Mouse (Mus musculus) lung, embryonic 16.5 days (tissue): ENCODE data around the gene BC035947. TPM values are rescaled to one million over a fixed set of nuclear protein-coding genes. Genes with fewer than 3 reads are reported as not detected.
A peak's percentile ranks its signal among the peaks of the same experiment; 100 is the strongest.

Experiments used
- ATAC-seq: fragments of 200-750 bp; cut with Nextera tagmentation; 2 replicates; pipeline ENCODE4 v1.8.0; 2017; ENCODE audit warnings: low read depth, mild to moderate bottlenecking, moderate library complexity
- H3K27ac ChIP-seq: fragments of 300-500 bp; sonication (generic); 2 replicates; pipeline ENCODE4 v1.5.1; 2014; ENCODE audit warnings: mild to moderate bottlenecking, control low read depth, low read length
- H3K27me3 ChIP-seq: fragments of 300-500 bp; sonication (generic); 2 replicates; pipeline ENCODE4 v1.6.1; 2014; ENCODE audit warnings: low read depth, low read length, mixed read lengths; ENCODE audit not compliant: control insufficient read depth, insufficient read depth
- H3K36me3 ChIP-seq: fragments of 300-500 bp; sonication (generic); 2 replicates; pipeline ENCODE4 v1.6.1; 2014; ENCODE audit warnings: low read length; ENCODE audit not compliant: control insufficient read depth, insufficient read depth
- H3K4me1 ChIP-seq: fragments of 300-500 bp; sonication (generic); replicated peaks from 2 replicates; pipeline ENCODE4 v1.6.1; 2014; ENCODE audit warnings: low read length, mixed read lengths; ENCODE audit not compliant: control insufficient read depth, insufficient read depth
- H3K4me2 ChIP-seq: fragments of 300-500 bp; sonication (generic); 2 replicates; pipeline ENCODE4 v1.6.1; 2014; ENCODE audit warnings: low read depth, low read length, control low read depth
- H3K4me3 ChIP-seq: fragments of 300-500 bp; sonication (generic); 2 replicates; pipeline ENCODE4 v1.5.1; 2014; ENCODE audit warnings: mild to moderate bottlenecking, low read length, control low read depth
- H3K9ac ChIP-seq: fragments of 300-500 bp; sonication (generic); 2 replicates; pipeline ENCODE4 v1.6.1; 2014; ENCODE audit warnings: low read length, control low read depth
- H3K9me3 ChIP-seq: fragments of 300-500 bp; sonication (generic); 2 replicates; pipeline ENCODE4 v1.6.1; 2016; ENCODE audit warnings: low read length; ENCODE audit not compliant: control insufficient read depth
- WGBS: fragments of 180-500 bp; shearing (Covaris S2); extraction: QIAGEN DNeasy Blood & Tissue Kit; methylation state at CpG from one replicate; pipeline ENCODE4 v1.1.7; 2014; 5-methylcytosine and 5-hydroxymethylcytosine counted together
- polyA plus RNA-seq: library from polyadenylated mRNA; unstranded; fragments of >200 nt; fragmentation: Nextera tagmentation; extraction: Ambion mirVana; gene quantifications from 2 replicates; pipeline ENCODE4 v1.2.1, GENCODE M21; 2015

BC035947 gene
- polyA plus RNA-seq, 1 experiment from 2014 or later: 0.05 TPM

DNA sequence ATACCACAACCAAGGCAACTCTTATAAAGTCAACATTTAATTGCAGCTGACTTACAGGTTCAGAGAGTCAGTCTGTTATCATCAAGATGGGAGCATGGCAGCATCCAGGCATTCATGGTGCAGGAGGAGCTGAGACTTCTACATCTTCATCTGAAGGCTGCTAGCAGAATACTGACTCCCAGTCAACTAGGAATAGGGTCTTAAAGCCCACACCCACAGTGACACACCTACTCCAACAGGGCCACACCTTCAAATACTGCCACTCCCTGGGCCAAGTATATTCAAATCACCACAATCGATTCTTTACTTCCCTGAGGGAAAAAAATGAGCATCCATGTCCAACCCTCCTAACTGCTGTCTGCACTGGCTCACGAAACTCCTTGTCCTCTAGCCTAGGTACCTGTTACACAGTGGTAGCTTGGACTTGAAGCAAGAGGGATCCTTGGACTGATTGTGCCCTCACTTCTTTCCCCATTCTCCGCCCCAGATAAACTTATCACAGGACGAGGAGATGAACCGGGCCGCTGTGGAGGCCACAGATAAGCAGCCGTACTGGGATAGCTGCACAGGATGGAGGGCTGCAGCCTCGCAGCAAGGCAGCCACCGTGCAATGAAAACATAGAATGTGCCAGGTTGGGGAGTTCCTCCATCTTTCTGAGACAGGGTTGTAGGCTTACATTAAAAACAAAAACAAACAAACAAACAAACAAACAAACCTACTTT, 22.6 kb upstream of the BC035947 start:
- Histone ChIP-seq H3K27ac (no peak overlapping the region), H3K27me3 (no peaks in the 10 kb centered on the region), H3K4me2 (no peak overlapping the region), H3K4me1 (no peaks in the 10 kb centered on the region), H3K36me3 (no peaks in the 10 kb centered on the region), H3K9ac (no peak overlapping the region), H3K4me3 (no peak overlapping the region), H3K9me3 (no peaks in the 10 kb centered on the region)
- no peak for ATAC-seq
- WGBS: 73% methylated on average over 9 of the region's 9 CpGs

DNA sequence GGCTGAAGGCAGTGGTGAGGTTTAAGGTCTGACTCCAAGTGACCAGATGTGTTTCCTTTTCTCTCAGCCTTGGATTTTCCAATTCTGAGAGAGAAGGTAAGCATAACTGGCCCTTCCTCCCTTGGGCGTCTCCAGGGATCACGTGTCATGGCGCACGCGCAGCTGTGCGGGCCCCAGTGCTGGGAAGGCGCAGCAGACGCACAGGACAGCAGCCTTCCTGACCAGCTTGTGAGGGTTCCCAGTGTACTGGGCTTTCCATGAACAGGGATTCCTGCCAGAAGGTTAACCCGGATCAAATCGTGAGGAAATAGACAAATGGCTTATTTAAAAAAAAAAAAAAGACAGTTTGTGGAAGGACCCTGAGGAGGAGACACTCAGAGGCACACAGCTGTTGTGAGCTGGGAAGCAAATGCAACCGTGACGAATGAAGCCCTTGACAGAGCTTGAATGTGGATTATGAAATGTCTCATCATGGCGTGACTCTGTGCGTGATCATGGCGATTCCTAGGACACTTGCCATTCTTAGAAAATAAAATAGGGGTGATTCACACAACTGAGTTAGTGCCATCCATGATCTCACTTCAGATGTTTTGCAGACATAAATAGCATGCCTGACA, 20.3 kb upstream of the BC035947 start:
- no peak overlapping the region for H3K27ac ChIP-seq
- no peaks in the 10 kb centered on the region for H3K36me3 ChIP-seq
- H3K4me2 ChIP-seq: no peak overlapping the region
- ATAC-seq: peak; percentile 84
- 65% methylated on average over 15 of the region's 15 CpGs for WGBS
- H3K9me3 ChIP-seq: no peaks in the 10 kb centered on the region
- no peaks in the 10 kb centered on the region for H3K27me3 ChIP-seq
- H3K9ac ChIP-seq: no peak overlapping the region
- H3K4me1 ChIP-seq: no peaks in the 10 kb centered on the region
- H3K4me3 ChIP-seq: no peak overlapping the region

DNA sequence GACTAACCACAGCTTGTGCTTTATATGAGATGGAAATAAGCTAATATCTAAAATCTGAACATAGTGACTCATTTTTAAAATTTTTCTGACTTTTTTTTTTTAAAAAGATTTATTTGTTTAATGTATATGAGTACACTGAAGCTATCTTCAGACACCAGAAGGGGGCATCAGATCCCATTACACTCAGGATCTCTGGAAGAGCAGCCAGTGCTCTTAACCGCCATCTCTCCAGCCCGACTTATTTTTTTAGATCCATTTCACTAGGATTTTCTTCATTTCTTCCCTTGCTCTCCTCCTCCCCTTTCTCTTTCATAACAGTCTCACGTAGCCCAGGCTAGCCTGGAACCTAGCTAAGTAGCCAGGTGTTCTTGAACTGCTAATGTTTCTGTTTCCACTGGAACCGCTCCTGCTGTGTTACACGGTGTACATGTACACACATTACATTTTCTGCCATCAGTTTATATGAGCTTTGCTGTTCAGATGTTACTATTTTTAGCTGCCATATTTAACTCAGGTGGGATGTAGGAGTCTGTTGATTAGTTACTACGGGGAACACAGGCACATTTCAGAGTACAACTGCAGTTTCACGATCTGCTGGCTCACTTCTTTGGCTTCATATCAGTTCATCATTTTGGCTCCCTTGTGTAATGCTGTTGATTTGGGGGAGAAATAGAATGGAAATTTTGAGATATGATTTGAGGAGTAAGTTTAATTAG, 18.7 kb upstream of the BC035947 start:
- no peak overlapping the region for H3K27ac ChIP-seq
- H3K36me3 ChIP-seq: no peaks in the 10 kb centered on the region
- H3K4me1 ChIP-seq: no peaks in the 10 kb centered on the region
- H3K4me3 ChIP-seq: no peak overlapping the region
- ATAC-seq: no peak
- no peak overlapping the region for H3K9ac ChIP-seq
- H3K27me3 ChIP-seq: no peaks in the 10 kb centered on the region
- WGBS: 66% methylated on average over 7 of the region's 7 CpGs
- no peak overlapping the region for H3K4me2 ChIP-seq
- H3K9me3 ChIP-seq: no peaks in the 10 kb centered on the region

DNA sequence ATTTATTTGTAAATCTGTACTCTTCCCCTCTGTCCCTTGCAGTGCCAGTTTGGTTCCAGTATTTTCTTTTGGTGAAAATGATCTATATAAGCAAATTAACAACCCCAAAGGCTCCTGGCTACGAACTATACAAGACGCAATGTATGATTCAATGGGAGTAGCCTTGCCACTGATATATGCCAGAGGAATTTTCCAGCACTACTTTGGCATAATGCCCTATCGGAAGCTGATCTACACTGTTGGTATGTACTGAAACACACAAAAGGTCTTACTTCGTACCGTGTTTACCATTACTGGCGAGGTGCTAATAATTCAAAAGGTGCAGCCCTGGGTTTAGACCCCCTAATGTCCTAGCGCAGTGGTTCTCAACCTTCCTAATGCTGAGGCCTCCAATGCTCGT, 17.1 kb upstream of the BC035947 start:
- Histone ChIP-seq H3K36me3 (no peaks in the 10 kb centered on the region), H3K4me2 (no peak overlapping the region)
- no peak for ATAC-seq

DNA sequence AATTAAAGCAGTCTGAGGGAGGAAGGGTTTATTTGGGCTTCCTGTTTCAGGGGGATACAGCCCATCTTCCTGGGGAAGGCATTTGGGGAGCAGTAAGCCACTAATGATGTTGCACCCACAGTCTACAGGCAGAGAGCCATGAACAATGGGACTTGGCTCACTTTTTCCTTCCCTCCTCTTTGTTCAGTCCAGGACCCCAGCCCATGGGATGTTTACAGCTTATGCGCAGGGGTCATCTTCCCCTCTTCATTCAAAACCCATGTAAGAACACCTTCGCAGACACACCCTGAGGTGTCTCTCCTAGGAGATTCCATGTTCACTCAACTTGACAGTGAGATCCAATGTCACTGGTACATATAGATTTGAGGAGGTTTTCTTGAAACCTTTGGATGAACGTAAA, 16.4 kb upstream of the BC035947 start:
- no peaks in the 10 kb centered on the region for H3K9me3 ChIP-seq
- no peak for ATAC-seq
- H3K36me3 ChIP-seq: no peaks in the 10 kb centered on the region
- no peaks in the 10 kb centered on the region for H3K27me3 ChIP-seq
- H3K4me2 ChIP-seq: no peak overlapping the region
- 89% methylated on average over 3 of the region's 3 CpGs for WGBS
- no peak overlapping the region for H3K9ac ChIP-seq
- H3K4me3 ChIP-seq: no peak overlapping the region
- no peaks in the 10 kb centered on the region for H3K4me1 ChIP-seq
- no peak overlapping the region for H3K27ac ChIP-seq

More for the DNA sequence above, 17.1 kb upstream of the BC035947 start:
- H3K27ac ChIP-seq: no peak overlapping the region
- H3K9ac ChIP-seq: no peak overlapping the region
- no peak overlapping the region for H3K4me3 ChIP-seq
- WGBS: 84% methylated on average over 8 of the region's 8 CpGs
- H3K9me3 ChIP-seq: no peaks in the 10 kb centered on the region
- no peaks in the 10 kb centered on the region for H3K4me1 ChIP-seq
- no peaks in the 10 kb centered on the region for H3K27me3 ChIP-seq

DNA sequence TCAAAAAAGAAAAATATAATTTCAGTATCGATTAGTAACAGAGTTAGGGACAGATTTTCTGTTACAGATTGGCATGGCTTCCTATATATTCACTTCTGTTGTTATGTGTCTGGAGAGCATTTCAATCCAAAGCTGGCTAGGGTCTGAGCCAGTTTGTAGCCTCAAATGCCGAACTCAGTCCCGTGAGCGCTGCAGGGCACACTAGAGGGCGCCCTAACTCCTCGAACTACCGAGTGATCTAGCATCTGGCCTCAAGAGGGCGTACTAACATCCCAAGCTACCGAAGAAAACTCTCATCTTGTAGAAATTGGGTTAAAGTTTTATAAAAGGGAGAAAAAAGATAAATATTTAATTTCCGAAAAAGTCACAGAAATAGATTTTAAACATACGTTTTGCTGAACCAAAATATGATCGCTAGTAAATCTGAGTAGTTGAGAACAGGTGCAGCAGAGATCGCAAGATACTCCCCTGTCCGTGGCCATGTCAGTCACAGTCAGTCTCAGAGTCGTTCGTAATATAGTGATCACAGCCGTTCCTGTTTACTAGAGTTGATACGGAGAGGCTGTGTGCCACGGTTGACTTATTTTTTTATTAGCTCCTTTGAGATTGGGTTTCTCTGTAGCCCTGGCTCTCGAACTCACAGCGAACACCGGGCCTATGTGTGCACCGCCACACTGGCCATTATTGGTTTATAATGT, 13.4 kb upstream of the BC035947 start:
- Histone ChIP-seq H3K4me3 (no peak overlapping the region), H3K9ac (no peak overlapping the region), H3K36me3 (no peaks in the 10 kb centered on the region), H3K4me1 (no peaks in the 10 kb centered on the region), H3K9me3 (no peaks in the 10 kb centered on the region), H3K27me3 (no peaks in the 10 kb centered on the region), H3K4me2 (no peak overlapping the region), H3K27ac (no peak overlapping the region)
- ATAC-seq: no peak
- 43% methylated on average over 23 of the region's 23 CpGs for WGBS

DNA sequence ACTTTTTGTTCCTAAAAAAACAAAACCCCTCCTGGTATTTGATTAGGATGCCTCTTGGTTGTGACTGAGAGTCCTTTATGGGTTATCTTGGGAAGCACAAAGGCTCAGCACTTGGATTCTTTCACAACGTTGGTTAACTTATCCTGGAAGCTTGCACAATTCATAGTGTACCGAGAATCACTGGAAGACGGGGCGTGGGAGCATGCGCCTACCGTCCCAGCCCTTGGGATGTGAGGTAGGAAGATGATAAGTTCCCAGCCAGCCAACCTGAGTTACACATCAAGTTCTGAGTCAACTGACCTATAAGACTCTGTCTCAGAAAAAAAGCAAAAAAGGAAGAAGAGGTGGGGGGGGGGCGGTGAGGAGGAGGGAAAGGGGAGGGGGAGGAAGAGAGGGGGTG, 6.9 kb upstream of the BC035947 start:
- H3K27ac ChIP-seq: no peak overlapping the region
- no peaks in the 10 kb centered on the region for H3K9me3 ChIP-seq
- H3K27me3 ChIP-seq: no peaks in the 10 kb centered on the region
- H3K4me3 ChIP-seq: no peak overlapping the region
- H3K9ac ChIP-seq: no peak overlapping the region
- no peaks in the 10 kb centered on the region for H3K36me3 ChIP-seq
- 74% methylated on average over 7 of the region's 7 CpGs for WGBS
- H3K4me1 ChIP-seq: no peaks in the 10 kb centered on the region
- H3K4me2 ChIP-seq: no peak overlapping the region
- ATAC-seq: no peak

DNA sequence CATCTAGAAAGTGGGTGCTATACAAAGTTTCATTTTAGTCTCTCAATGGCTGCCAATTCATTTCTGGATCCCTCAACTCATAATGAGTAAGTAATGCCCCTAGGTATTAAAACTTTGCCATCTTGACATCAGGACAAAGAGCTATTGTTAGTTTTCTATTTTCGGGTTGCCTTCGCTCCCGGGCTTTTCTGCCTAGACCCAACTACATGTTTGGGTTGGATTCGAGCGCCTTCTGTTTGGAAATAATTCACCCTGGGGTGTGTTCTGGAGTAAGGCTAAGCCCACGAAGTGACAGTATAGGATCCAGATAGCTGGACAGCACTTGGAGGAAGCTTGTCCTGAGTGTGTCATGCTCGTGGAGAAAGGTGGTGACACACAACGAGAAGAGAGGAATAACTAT, 798 bp upstream of the BC035947 start:
- H3K27ac ChIP-seq: no peak overlapping the region
- no peak overlapping the region for H3K4me2 ChIP-seq
- no peaks in the 10 kb centered on the region for H3K36me3 ChIP-seq
- 75% methylated on average over 8 of the region's 8 CpGs for WGBS
- 0 out of 2 replicates have a peak, but pooled peaks cover 3% of the 10 kb centered on the region for H3K27me3 ChIP-seq
- ATAC-seq: no peak
- H3K9me3 ChIP-seq: no peaks in the 10 kb centered on the region
- no peak overlapping the region for H3K4me3 ChIP-seq
- 0 out of 2 replicates have a peak, but pooled peaks cover 4% of the 10 kb centered on the region for H3K4me1 ChIP-seq
- H3K9ac ChIP-seq: no peak overlapping the region

DNA sequence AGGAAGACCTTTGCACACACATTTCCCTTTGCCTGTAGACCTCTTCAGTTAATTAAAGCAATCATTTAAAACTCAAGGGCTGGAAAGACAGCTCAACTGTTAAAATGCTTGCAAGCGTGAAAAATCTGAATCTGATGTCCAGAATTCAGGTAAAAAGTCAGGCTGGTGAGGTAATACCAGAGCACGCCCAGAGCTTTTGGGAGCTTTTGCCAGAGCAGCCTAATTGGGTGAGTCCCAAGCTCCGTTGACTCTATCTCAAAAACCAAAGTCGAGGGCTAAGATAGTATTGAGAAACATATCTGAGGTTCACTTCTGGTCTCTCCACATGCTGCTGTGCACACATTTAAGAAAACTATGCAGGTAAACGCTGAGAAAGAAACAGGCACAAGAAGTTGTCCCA, 1.1 kb downstream of the BC035947 start, which contains the start of gene Mogat1:
Gene Mogat1, plus strand, starts transcription at position 130 of the 400 bp plus-strand sequence.
- Histone ChIP-seq H3K4me3 (peak within 1 kb of the TSS; percentile 34), H3K4me2 (peak within 1 kb of the TSS; percentile 53), H3K9me3 (no peaks in the 10 kb centered on the region), H3K27ac (no peak within 1 kb of the TSS), H3K4me1 (0 out of 2 replicates have a peak, but pooled peaks cover 4% of the 10 kb centered on the region), H3K36me3 (no peaks in the 10 kb centered on the region), H3K27me3 (0 out of 2 replicates have a peak, but pooled peaks cover 3% of the 10 kb centered on the region), H3K9ac (peak within 1 kb of the TSS; percentile 34; the same call in 1 of the 2 replicates)
- WGBS: 44% methylated on average over 5 of the region's 5 CpGs
- no peak for ATAC-seq
